Mouse (Mus musculus) cerebellum, postnatal 4 days (tissue): ENCODE data around the gene Gpsm3.

ENCODE experiments used
- DNase-seq, 2 experiments: peaks; one replicate each; pipeline ENCODE4 v3.0.0; 2022; ENCODE audit warnings: low spot score in 2 of 2, mixed read lengths in 1 of 2

Gpsm3 gene

GRCm38 (mm10) chr17:34603375-34604060 lies 13.9 kb downstream of the Gpsm3 start, which contains the start of gene Rnf5:
Gene Rnf5, minus strand, starts transcription at chr17:34603690.
- DNase-seq, result peak; percentile 96 to 99

GRCm38 (mm10) chr17:34604061-34604508 lies 14.5 kb downstream of the Gpsm3 start, which contains the start of gene Agpat1:
Gene Agpat1, plus strand, starts transcription at chr17:34604262.
- peak; percentile 90 to 97 for DNase-seq

- DNase-seq, result peak in 1 of 2 experiments; percentile 41
Observed at GRCm38 (mm10) chr17:34604511-34605237, 15.1 kb downstream of the Gpsm3 start.

GRCm38 (mm10) chr17:34605609-34606008 lies 16.0 kb downstream of the Gpsm3 start:
- DNase-seq, result peak; percentile 95 to 98

GRCm38 (mm10) chr17:34606186-34607039 lies 16.8 kb downstream of the Gpsm3 start:
- DNase-seq, result peak in 1 of 2 experiments; percentile 45

GRCm38 (mm10) chr17:34607997-34608396 lies 18.4 kb downstream of the Gpsm3 start:
- no peak for DNase-seq

GRCm38 (mm10) chr17:34611050-34611449 lies 21.4 kb downstream of the Gpsm3 start:
- no peak for DNase-seq

GRCm38 (mm10) chr17:34613054-34613645 lies 23.5 kb downstream of the Gpsm3 start:
- no peak for DNase-seq

GRCm38 (mm10) chr17:34613830-34614229 lies 24.2 kb downstream of the Gpsm3 start:
- DNase-seq, result no peak

- no peak for DNase-seq
Observed at GRCm38 (mm10) chr17:34615871-34616270, 26.3 kb downstream of the Gpsm3 start, which contains the start of gene Egfl8. Gene Egfl8, minus strand, starts transcription at chr17:34615971.

- peak in 1 of 2 experiments; percentile 57 for DNase-seq
Observed at GRCm38 (mm10) chr17:34618999-34619398, 29.4 kb downstream of the Gpsm3 start.

- no peak for DNase-seq
Observed at GRCm38 (mm10) chr17:34621006-34621405, 31.4 kb downstream of the Gpsm3 start.

- no peak for DNase-seq
Observed at GRCm38 (mm10) chr17:34623161-34623560, 33.6 kb downstream of the Gpsm3 start.

GRCm38 (mm10) chr17:34624981-34625380 lies 35.4 kb downstream of the Gpsm3 start:
- no peak for DNase-seq

GRCm38 (mm10) chr17:34626062-34626772 lies 36.6 kb downstream of the Gpsm3 start:
- no peak for DNase-seq

GRCm38 (mm10) chr17:34626773-34627092 lies 37.1 kb downstream of the Gpsm3 start:
- DNase-seq, result peak in 1 of 2 experiments; percentile 55

- peak; percentile 64 to 80 for DNase-seq
Observed at GRCm38 (mm10) chr17:34627093-34627942, 37.7 kb downstream of the Gpsm3 start.

- peak in 1 of 2 experiments; percentile 38 for DNase-seq
Observed at GRCm38 (mm10) chr17:34627943-34628643, 38.5 kb downstream of the Gpsm3 start, which contains the start of gene Ppt2. Gene Ppt2, minus strand, starts transcription at chr17:34628510.

GRCm38 (mm10) chr17:34628644-34628967 lies 39.0 kb downstream of the Gpsm3 start:
- DNase-seq, result no peak
